Mouse (Mus musculus) activated CD4-positive, CD25-positive, alpha-beta regulatory T cell, adult 4 months (primary cell): Measurements from ENCODE around the gene Gm3625. TPM values are rescaled to one million over a fixed set of nuclear protein-coding genes. Genes with fewer than 3 reads are reported as not detected.
"Not testable (repeated sequence)": the region's sequence is repeated elsewhere in the genome, so short reads cannot be mapped to it uniquely, and the experiment has no call there.

Experiments
- ATAC-seq: one replicate; pipeline ENCODE4 v1.8.0; 2017
- polyA plus RNA-seq, 2 experiments: library from polyadenylated mRNA; unstranded; fragments of 100-300 nt; shearing (Covaris generic); gene quantifications; one replicate each; pipeline ENCODE4 v1.2.1; 2017

The Gm3625 gene
- polyA plus RNA-seq, 2 experiments from 2014 or later = not detected

- not testable (repeated sequence) for ATAC-seq
These were observed 39.0 kb downstream of the Gm3625 start for GRCm38 (mm10) chr12:4553704-4554103.

GRCm38 (mm10) chr12:4548053-4549013 is 44.4 kb downstream of the Gm3625 start:
- peak; percentile 84 for ATAC-seq

- no peak for ATAC-seq
These were observed 45.2 kb downstream of the Gm3625 start for GRCm38 (mm10) chr12:4547557-4547956.

- no peak for ATAC-seq
These were observed 46.2 kb downstream of the Gm3625 start for GRCm38 (mm10) chr12:4546491-4546890.

DNA sequence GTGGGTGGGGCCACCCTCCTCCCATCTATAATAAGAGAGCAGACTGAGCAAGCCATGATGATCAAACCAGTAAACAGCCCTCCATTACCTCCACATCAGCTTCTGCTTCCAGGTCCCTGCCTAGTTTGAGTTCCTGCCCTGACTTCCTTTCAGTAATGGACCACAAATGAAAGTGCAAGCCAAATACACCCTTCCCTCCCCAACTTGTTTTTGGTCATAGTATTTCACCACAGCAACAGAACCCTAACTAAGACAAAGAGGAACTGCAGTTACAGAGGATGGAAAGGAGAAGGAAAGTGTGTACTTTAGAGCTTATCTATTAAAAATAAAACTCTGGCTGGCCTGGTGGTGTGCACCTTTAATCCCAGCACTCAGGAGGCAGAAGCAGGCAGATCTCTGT is 47.3 kb downstream of the Gm3625 start:
- no peak for ATAC-seq

DNA sequence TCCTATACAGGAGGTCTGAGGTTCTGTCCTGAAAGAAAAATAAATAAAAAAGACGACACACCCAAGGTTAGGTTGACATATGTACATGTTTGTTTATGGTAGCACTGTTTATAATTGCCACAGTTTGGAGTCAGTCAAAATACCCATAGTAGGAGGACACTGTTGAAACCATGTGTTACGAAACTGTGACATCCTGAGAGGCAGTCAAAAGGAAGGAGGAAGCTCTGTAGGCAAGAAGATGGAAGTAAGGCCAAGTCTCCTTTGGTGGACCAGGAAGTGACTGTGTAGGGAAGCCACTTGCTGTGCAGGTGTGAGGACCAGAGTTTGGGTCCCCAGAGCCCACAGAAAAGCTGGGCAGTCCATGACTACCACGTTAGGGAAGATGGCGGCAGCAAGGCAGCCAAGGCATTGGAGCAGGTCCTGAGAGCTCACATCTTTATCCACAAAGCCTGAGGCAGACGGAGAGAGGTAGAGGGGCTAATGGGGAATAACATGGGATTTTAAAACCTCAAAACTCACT is 48.3 kb downstream of the Gm3625 start:
- ATAC-seq = no peak

Other genes with a start within 250 kb of the Gm3625 start
- gene Ncoa1, start 115.7 kb downstream of the Gm3625 start, polyA plus RNA-seq = 10 to 100 TPM; 10.1 to 16.7 TPM
- 10 to 100 TPM; 49.0 to 54.6 TPM for gene Itsn2, start 289 bp downstream of the Gm3625 start, polyA plus RNA-seq
- gene Fam228a, start 145.5 kb upstream of the Gm3625 start, polyA plus RNA-seq = not detected
- not detected for gene Pfn4, start 176.1 kb upstream of the Gm3625 start, polyA plus RNA-seq
- not detected for gene Fam228b, start 176.3 kb upstream of the Gm3625 start, polyA plus RNA-seq
- 100 to 1,000 TPM; 295 to 357 TPM for gene Sf3b6, start 224.6 kb upstream of the Gm3625 start, polyA plus RNA-seq
- not detected for gene Fkbp1b, start 248.7 kb upstream of the Gm3625 start, polyA plus RNA-seq